Mouse (Mus musculus) E14TG2a.4 (cell line): ENCODE measurements around the gene Dcun1d4.

Experiments
- H3K27me3 ChIP-seq: 2 replicates; pipeline ENCODE4 v1.6.1; 2014; ENCODE audit warnings: low read length, control low read depth; ENCODE audit not compliant: insufficient read depth
- H3K36me3 ChIP-seq: 2 replicates; pipeline ENCODE4 v1.6.1; 2014; ENCODE audit warnings: low read length, control low read depth; ENCODE audit not compliant: insufficient read depth
- H3K4me1 ChIP-seq: replicated peaks from 2 replicates; pipeline ENCODE4 v1.6.1; 2014; ENCODE audit warnings: low read depth, low read length, control low read depth
- H3K4me3 ChIP-seq: replicated peaks from 2 replicates; pipeline ENCODE4 v1.5.1; 2014; ENCODE audit warnings: mild to moderate bottlenecking, low read length
- H3K9me3 ChIP-seq: 2 replicates; pipeline ENCODE4 v1.6.1; 2014; ENCODE audit warnings: low read length, control low read depth
- CTCF ChIP-seq: conservative IDR thresholded peaks from 2 replicates; pipeline ENCODE4 v1.5.1; 2014; ENCODE audit warnings: low read length
- NANOG ChIP-seq: IDR thresholded peaks from 2 replicates; pipeline ENCODE4 v1.6.1; 2014; ENCODE audit warnings: borderline replicate concordance, low read length, mixed read lengths
- POU5F1 ChIP-seq: IDR thresholded peaks from 2 replicates; pipeline ENCODE4 v1.6.1; 2014; ENCODE audit warnings: low read length, borderline replicate concordance

Gene Dcun1d4

DNA sequence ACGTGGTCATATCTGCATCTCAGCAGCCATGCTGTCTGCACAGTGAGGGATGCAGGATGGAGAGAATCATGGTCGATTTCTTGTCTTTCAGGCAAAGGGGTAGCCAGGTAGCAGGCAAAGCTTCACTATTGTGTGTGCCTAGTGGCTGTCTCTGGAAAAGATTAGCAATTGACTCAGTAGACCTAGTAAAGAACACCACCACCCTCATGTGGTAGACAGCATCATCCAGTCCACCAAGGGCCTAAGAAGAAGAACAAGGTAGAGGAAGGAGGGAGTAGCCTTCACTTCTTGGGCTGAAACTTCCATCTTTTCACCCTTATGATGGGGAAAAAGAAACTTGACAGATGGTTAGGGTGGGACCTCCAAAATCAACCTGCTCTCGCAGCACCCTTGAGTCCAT, 122.1 kb downstream of the Dcun1d4 start:
- Histone ChIP-seq H3K4me3 (no peak overlapping the region), H3K9me3 (peaks cover 9% of the 10 kb centered on the region), H3K36me3 (no peaks in the 10 kb centered on the region), H3K4me1 (peaks cover 7% of the 10 kb centered on the region), H3K27me3 (no peaks in the 10 kb centered on the region)
- TF ChIP-seq NANOG (no peak), POU5F1 (no peak), CTCF (no peak)

DNA sequence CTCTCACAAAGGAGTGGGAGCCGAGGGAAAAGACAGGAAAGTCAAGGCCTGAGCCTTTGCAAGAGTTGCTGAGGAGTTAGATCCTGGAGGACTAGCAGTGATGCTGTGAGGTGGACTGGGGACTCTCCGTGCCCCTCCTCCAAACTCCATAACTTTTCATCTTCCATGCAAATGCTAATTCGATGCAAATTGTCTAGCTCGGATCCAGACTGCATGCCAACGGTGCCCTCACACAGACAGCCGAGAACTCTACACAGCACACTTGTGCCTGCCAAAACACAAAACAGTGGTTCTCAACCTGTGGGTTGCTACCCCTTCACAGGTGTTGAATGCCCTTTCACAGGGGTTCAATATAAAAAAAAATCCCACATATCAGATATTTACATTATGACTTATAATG, 123.7 kb downstream of the Dcun1d4 start:
- Histone ChIP-seq H3K9me3 (peaks cover 9% of the 10 kb centered on the region), H3K4me3 (no peak overlapping the region), H3K27me3 (no peaks in the 10 kb centered on the region), H3K36me3 (no peaks in the 10 kb centered on the region), H3K4me1 (peaks cover under 1% of the 10 kb centered on the region; the same call in 1 of the 2 replicates)
- no peak for TF ChIP-seq CTCF
- TF ChIP-seq POU5F1, result no peak
- no peak for TF ChIP-seq NANOG

DNA sequence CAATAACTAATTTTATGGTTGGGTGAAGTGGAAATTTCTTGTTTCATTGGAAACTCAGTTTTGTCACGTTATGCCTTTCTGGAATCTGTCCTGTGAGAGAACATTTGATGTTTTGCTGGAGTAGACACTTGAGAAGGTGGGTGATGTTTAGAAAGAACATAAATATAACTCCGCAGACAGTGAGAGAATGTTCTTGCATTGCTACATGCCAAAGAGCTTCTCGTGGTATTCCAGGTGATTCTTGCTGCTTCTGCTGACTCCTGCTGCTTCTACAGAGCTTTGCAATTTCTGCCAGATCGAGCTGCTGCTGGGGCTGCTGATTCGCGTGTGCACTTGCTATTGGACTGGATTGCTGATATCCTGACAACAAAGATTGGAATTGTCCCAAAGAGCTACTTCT, 124.2 kb downstream of the Dcun1d4 start:
- Histone ChIP-seq H3K36me3 (no peaks in the 10 kb centered on the region), H3K9me3 (peaks cover 12% of the 10 kb centered on the region), H3K27me3 (no peaks in the 10 kb centered on the region), H3K4me1 (no peaks in the 10 kb centered on the region), H3K4me3 (no peak overlapping the region)
- TF ChIP-seq POU5F1, result no peak
- no peak for TF ChIP-seq NANOG
- TF ChIP-seq CTCF, result no peak
